Mouse (Mus musculus) forebrain, postnatal 0 days (tissue): ENCODE results near the gene Gbp7. TPM values are rescaled to one million over a fixed set of nuclear protein-coding genes. Genes with fewer than 3 reads are reported as not detected.

Experiments used
- ATAC-seq: fragments of 200-750 bp; cut with Nextera tagmentation; 2 replicates; pipeline ENCODE4 v1.8.0; 2017; ENCODE audit warnings: mild to moderate bottlenecking, moderate library complexity
- DNase-seq: peaks from one replicate; pipeline ENCODE4 v3.0.0-alpha.2; 2015
- H3K27ac ChIP-seq: fragments of 300-500 bp; sonication (generic); 2 replicates; pipeline ENCODE4 v1.5.1; 2014; ENCODE audit warnings: low read depth, mild to moderate bottlenecking, antibody characterized with exemption, low read length, moderate library complexity, mixed read lengths
- H3K27me3 ChIP-seq: fragments of 300-500 bp; sonication (generic); 2 replicates; pipeline ENCODE4 v1.6.1; 2014; ENCODE audit warnings: mild to moderate bottlenecking, low read length, mixed read lengths; ENCODE audit not compliant: insufficient read depth
- H3K36me3 ChIP-seq: fragments of 300-500 bp; sonication (generic); 2 replicates; pipeline ENCODE4 v1.6.1; 2014; ENCODE audit warnings: mild to moderate bottlenecking, moderate library complexity; ENCODE audit not compliant: insufficient read depth
- H3K4me1 ChIP-seq: fragments of 300-500 bp; sonication (generic); 2 replicates; pipeline ENCODE4 v1.6.1; 2014; ENCODE audit warnings: antibody characterized with exemption; ENCODE audit not compliant: insufficient read depth
- H3K4me2 ChIP-seq: fragments of 300-500 bp; sonication (generic); 2 replicates; pipeline ENCODE4 v1.6.1; 2014; ENCODE audit warnings: low read depth, mild to moderate bottlenecking, moderate library complexity
- H3K4me3 ChIP-seq: fragments of 300-500 bp; sonication (generic); 2 replicates; pipeline ENCODE4 v1.5.1; 2014; ENCODE audit warnings: low read depth, low read length, mixed read lengths
- H3K9ac ChIP-seq: fragments of 300-500 bp; sonication (generic); 2 replicates; pipeline ENCODE4 v1.6.1; 2014; ENCODE audit warnings: mild to moderate bottlenecking
- H3K9me3 ChIP-seq: fragments of 300-500 bp; sonication (generic); 2 replicates; pipeline ENCODE4 v1.6.1; 2016; ENCODE audit warnings: low read length
- CTCF ChIP-seq: sonication (generic); IDR thresholded peaks from 2 replicates; pipeline ENCODE4 v1.5.1; 2016; ENCODE audit warnings: antibody characterized with exemption, control low read depth, low read depth
- WGBS: fragments of 180-500 bp; shearing (Covaris S2); extraction: QIAGEN DNeasy Blood & Tissue Kit; methylation state at CpG from one replicate; pipeline ENCODE4 v1.1.7; 2014; 5-methylcytosine and 5-hydroxymethylcytosine counted together
- polyA plus RNA-seq: library from polyadenylated mRNA; unstranded; fragments of >200 nt; fragmentation: Nextera tagmentation; extraction: Ambion mirVana; gene quantifications from 2 replicates; pipeline ENCODE4 v1.2.1, GENCODE M21; 2015
- total RNA-seq: library from RNA; depleted of rRNA; stranded (reverse); fragments of >200 nt; gene quantifications from 2 replicates; pipeline ENCODE4 v1.2.3, GENCODE M21; 2014; rRNA removed

The Gbp7 gene
- total RNA-seq = 1.9 and 3.0 TPM in 2 replicates
- 1.4 and 2.5 TPM in 2 replicates for polyA plus RNA-seq

DNA sequence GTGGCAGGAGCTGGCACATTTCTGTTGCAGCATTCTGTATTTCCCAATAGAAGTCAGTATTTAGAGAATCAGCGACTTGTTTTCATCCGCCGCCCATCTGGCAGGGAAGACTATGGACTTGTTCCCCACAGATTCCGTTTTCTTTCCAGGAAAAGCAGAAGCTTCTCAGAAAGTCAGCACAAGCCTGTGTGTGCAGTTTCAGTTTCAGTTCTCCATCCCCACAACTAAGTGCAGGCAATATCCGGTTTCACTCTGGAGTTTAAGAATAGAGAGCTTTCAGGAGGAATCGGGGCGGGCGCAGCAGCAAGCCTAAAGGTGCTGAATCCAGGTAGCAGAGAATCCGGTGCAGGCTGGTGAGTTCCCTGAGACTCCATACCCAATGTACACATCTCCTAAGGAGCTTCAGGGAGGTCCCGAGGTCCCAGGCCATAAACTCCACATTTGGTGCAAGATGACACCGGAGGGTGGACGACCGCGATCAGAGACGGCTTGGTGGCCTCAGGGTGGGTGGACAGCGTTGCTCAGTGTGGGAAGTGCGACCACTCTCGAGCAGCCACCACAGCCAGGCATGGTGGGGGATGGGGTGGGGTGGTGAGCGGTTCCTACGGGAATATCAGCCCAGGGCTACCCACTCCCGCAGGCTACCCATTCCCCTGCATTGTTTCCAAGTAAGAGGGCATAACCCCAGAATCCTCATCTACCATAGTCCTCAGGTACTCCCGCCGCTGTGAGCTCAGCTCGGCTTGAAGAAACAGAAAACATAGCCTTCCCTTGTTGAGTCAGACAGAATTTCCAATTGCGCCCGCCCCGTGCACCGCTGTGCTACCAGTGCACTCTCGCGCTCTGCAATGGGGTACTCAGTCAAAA is at the start of gene Gbp7:
TSS of gene Gbp7 (plus strand) at position 256 of the 867 bp plus-strand sequence.
- Histone ChIP-seq H3K4me2 (peak within 1 kb of the TSS; percentile 98), H3K27me3 (no peaks in the 10 kb centered on the region; the same call in 1 of the 2 replicates), H3K4me3 (peak within 1 kb of the TSS; percentile 52), H3K36me3 (no peaks in the 10 kb centered on the region), H3K27ac (0 out of 2 replicates have a peak within 1 kb of the TSS, but pooled peaks have one; percentile 9), H3K9ac (peak within 1 kb of the TSS; percentile 48), H3K9me3 (no peaks in the 10 kb centered on the region), H3K4me1 (no peaks in the 10 kb centered on the region)
- DNase-seq (peak; percentile 60), ATAC-seq (peak; percentile 78)
- TF ChIP-seq CTCF = no peak
- under 1% methylated on average over 30 of the region's 30 CpGs for WGBS

DNA sequence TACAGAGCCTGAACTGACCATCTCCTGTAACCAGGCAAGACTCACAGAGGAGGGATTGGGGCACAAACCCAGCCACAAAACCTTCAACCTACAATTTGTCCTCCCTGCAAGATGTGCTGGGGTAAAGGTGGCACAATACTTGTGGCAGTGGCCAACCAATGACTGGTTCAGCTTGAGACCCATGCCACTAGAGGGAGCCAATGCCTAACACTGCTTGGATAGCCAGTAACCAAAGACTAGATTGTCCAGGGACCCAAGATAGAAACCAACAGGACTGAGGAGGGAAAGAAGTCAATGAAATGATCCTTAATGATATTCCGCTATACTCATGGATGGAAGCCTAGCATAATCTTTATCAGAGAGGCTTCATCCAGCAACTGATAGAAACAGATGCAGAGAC is 39.7 kb upstream of the Gbp7 start:
- H3K27ac ChIP-seq = no peak overlapping the region
- 82% methylated on average over 1 of the region's 1 CpGs for WGBS
- DNase-seq = peak; percentile 66
- H3K27me3 ChIP-seq = no peaks in the 10 kb centered on the region
- H3K4me2 ChIP-seq = no peak overlapping the region
- H3K9ac ChIP-seq = no peak overlapping the region
- no peaks in the 10 kb centered on the region for H3K36me3 ChIP-seq
- H3K4me1 ChIP-seq = no peaks in the 10 kb centered on the region
- H3K9me3 ChIP-seq = no peaks in the 10 kb centered on the region
- peak; percentile 71 for ATAC-seq
- no peak overlapping the region for H3K4me3 ChIP-seq
- peak; percentile 87 for TF ChIP-seq CTCF

DNA sequence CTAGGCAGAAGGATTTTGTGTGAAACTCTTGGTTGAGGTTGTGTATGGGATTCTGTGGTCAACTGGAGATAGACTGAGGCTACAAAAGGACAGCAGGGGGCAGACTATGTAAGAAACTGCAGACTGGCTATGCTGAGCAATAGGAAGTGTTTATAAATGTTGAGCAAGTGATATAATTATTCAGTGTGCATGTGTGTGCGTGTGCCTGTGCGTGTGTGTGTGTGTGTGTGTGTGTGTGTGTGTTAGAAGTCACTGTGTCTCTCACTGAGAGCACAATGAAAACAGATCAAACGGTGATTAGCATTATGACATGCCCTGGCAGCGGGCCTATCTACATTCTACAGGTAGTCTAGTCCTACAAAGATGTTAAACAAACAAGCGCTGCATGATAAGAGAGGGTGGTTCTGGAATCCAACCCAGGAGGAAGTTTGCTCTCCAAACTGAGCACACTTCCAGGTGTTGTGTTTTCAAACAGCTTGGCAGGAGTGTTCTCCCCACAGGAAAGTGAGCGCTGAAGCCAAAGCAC is 36.5 kb upstream of the Gbp7 start, which contains the start of gene Gbp5:
TSS of gene Gbp5 (plus strand) at position 443 of the 526 bp plus-strand sequence.
- 80% methylated on average over 6 of the region's 6 CpGs for WGBS
- no peak within 1 kb of the TSS for H3K4me2 ChIP-seq
- H3K4me1 ChIP-seq = no peaks in the 10 kb centered on the region
- peak; percentile 50 for ATAC-seq
- H3K36me3 ChIP-seq = no peaks in the 10 kb centered on the region
- H3K9ac ChIP-seq = no peak within 1 kb of the TSS
- no peaks in the 10 kb centered on the region for H3K9me3 ChIP-seq
- peak; percentile 66 for TF ChIP-seq CTCF
- no peak within 1 kb of the TSS for H3K27ac ChIP-seq
- H3K27me3 ChIP-seq = no peaks in the 10 kb centered on the region
- DNase-seq = peak; percentile 22
- H3K4me3 ChIP-seq = no peak within 1 kb of the TSS

DNA sequence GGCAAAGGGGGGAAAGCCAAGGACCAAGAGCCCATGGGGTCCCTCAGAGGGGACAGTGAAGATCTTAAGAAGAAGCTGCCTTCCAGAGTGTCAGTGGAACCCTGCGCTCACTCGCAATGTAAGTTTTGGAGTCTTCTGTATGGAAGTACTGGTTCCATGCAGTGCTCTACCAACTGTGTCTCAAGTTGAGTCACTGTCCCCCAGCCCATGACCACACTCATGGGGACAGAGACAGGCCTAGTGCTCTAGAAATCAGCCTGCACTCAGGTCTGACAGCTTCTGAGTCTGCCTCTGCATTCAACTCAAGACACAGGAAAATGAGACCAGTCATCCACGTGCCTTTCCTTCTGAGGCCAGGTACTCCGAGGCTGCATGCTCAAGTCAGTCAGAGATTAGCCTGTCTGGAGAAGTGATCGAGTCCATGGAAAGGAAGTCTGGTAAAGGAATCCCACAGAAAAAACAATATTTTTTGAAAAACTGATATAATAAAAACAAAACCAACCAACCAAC is 34.9 kb upstream of the Gbp7 start:
- H3K9ac ChIP-seq = no peak overlapping the region
- TF ChIP-seq CTCF = no peak
- H3K9me3 ChIP-seq = no peaks in the 10 kb centered on the region
- H3K27me3 ChIP-seq = no peaks in the 10 kb centered on the region
- H3K4me3 ChIP-seq = no peak overlapping the region
- H3K36me3 ChIP-seq = no peaks in the 10 kb centered on the region
- no peak overlapping the region for H3K4me2 ChIP-seq
- DNase-seq = no peak
- no peak overlapping the region for H3K27ac ChIP-seq
- H3K4me1 ChIP-seq = no peaks in the 10 kb centered on the region
- 91% methylated on average over 5 of the region's 5 CpGs for WGBS
- ATAC-seq = no peak

DNA sequence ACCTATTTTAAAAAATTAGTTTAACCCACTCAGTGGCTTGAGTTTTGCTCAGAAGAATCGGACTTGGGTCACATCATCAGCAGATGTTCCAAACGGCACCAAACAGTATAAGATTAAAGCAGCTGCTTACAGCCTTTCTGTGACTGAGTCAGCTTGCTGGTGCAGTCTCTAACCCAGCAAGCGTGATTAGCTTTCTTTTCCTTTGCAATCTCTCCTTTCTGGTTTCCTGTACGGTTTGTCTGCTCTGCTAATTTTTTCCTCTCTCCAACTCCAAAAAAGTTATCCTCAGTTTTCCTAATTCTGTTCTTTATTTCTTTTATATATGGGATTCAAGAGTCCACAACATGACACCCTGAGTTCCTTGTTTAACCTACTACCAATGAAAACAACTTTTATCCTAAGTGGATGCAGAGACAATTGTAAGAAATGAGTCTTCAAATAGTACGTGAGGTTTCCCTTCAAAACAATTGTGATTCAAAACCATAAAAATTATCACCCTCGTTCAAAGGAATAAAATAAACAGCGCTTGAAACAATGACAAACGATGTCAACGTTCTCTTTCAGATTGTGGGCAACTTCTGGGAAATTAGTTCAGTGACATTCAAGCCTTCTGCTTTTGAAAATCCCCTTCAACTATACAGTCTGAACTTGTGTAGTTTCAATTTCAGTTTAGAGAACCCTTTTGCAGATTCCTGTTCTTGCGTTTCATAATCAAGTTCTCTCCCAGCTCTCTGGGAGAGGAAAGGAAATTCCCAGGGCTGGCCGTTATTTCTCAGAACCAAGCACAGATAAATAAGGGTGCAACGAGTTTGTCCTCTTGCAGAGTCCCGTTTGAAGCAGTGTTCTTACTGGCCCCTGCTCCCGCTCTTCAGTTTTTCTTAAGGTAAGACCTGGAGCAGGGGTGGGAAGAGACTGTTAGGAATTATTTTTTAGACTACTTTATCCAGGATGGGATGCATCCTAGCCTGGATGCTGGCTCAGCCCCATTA is 33.7 kb upstream of the Gbp7 start:
- no peak overlapping the region for H3K9ac ChIP-seq
- 0 out of 2 replicates have a peak overlapping the region, but pooled peaks have one; percentile 5 for H3K4me3 ChIP-seq
- no peak overlapping the region for H3K27ac ChIP-seq
- H3K9me3 ChIP-seq = no peaks in the 10 kb centered on the region
- no peak for DNase-seq
- H3K4me2 ChIP-seq = peak overlapping the region; percentile 27
- TF ChIP-seq CTCF = no peak
- no peaks in the 10 kb centered on the region for H3K36me3 ChIP-seq
- H3K4me1 ChIP-seq = no peaks in the 10 kb centered on the region
- ATAC-seq = no peak
- no peaks in the 10 kb centered on the region for H3K27me3 ChIP-seq
- 53% methylated on average over 14 of the region's 14 CpGs for WGBS

DNA sequence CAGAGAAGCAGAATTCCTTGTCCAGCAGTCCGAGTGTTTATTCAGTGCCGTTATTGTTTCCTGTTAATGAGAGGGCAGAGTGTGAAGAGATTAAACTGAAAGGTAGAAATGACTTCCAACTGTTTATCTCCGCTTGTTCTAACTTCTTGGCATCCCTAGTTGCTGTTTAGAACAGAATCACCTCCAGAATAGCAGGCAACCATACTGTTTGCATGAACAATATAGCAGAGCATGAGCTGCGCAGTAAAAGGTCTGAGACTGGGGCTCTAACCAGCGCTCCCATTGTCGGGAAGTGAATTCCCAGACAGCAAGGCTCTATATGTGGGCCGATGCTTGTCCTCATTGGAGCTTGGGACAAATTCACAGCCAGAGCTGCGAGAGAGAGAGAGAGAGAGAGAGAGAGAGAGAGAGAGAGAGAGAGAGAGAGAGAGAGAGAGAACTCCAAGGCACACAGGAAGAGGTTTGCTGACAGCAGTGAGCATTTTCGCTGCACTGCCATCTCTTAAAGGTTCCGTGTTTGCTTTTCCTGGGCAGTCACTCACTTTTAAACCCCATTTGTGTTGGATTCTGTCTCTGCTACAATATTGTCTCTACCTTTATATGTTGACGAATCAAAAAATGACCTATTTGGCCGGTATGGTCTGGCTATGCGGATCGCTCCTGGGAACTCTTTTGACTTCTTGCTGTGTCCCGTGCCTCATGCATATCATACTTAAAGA is 32.9 kb upstream of the Gbp7 start:
- Histone ChIP-seq H3K9ac (no peak overlapping the region), H3K9me3 (no peaks in the 10 kb centered on the region), H3K36me3 (no peaks in the 10 kb centered on the region), H3K27me3 (no peaks in the 10 kb centered on the region), H3K27ac (no peak overlapping the region), H3K4me1 (no peaks in the 10 kb centered on the region), H3K4me2 (peak overlapping the region; percentile 27), H3K4me3 (0 out of 2 replicates have a peak overlapping the region, but pooled peaks have one; percentile 5)
- 46% methylated on average over 15 of the region's 15 CpGs for WGBS
- TF ChIP-seq CTCF = no peak
- ATAC-seq (no peak), DNase-seq (no peak)
